Mouse (Mus musculus): ENCODE measurements around the gene Dnajc4.

DNA sequence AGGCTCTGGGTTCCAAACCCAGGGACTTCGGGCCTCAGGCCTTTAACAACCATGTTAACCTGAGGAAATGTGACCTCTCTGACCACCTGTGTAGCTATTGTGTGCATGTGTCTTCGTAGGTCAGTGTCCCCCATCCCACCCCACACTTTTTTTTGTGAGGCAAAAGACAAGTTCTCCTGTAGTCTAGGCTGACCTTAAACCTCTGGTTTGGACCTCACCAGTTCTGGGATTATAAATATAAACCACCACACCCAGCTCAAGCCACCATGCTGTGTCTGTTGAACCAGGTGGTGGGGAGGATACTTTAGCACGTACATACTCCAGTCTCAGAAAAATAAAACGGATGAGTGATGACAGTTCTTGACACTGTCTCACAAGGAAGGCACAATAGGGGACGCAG, 42.4 kb downstream of the Dnajc4 start:
- TF ChIP-seq FLI1 (IDR thresholded peaks at IDR 0.05; ENCODE audit: low read length): no peak
- TF ChIP-seq GATA1 (IDR thresholded peaks at IDR 0.05; ENCODE audit: borderline replicate concordance, low read length): no peak

Data from megakaryocyte, embryonic 14.5 days (primary cell).